Mouse (Mus musculus) kidney, embryonic 14.5 days (tissue): ENCODE results near the gene Amer3. TPM values are rescaled to one million over a fixed set of nuclear protein-coding genes. Genes with fewer than 3 reads are reported as not detected.
A peak's percentile ranks its signal among the peaks of the same experiment; 100 is the strongest.
"Not testable (repeated sequence)": the region's sequence is repeated elsewhere in the genome, so short reads cannot be mapped to it uniquely, and the experiment has no call there.

Experiments used
- ATAC-seq: fragments of 200-750 bp; cut with Nextera tagmentation; 2 replicates; pipeline ENCODE4 v1.8.0; 2017; ENCODE audit warnings: moderate number of reproducible peaks, mild to moderate bottlenecking, moderate TSS enrichment, moderate library complexity; ENCODE audit not compliant: low FRiP score, low TSS enrichment
- H3K27ac ChIP-seq: fragments of 300-500 bp; sonication (generic); 2 replicates; pipeline ENCODE4 v1.5.1; 2014; ENCODE audit warnings: low read depth, mild to moderate bottlenecking, low read length, moderate library complexity, mixed read lengths
- H3K27me3 ChIP-seq: fragments of 300-500 bp; sonication (generic); 2 replicates; pipeline ENCODE4 v1.6.1; 2014; ENCODE audit warnings: mild to moderate bottlenecking, low read length; ENCODE audit not compliant: control insufficient read depth, insufficient read depth
- H3K36me3 ChIP-seq: fragments of 300-500 bp; sonication (generic); 2 replicates; pipeline ENCODE4 v1.6.1; 2014; ENCODE audit warnings: low read length, mixed read lengths; ENCODE audit not compliant: control insufficient read depth, insufficient read depth
- H3K4me1 ChIP-seq: fragments of 300-500 bp; sonication (generic); 2 replicates; pipeline ENCODE4 v1.6.1; 2014; ENCODE audit warnings: low read length, mixed read lengths; ENCODE audit not compliant: control insufficient read depth, insufficient read depth
- H3K4me2 ChIP-seq: fragments of 300-500 bp; sonication (generic); replicated peaks from 2 replicates; pipeline ENCODE4 v1.6.1; 2014; ENCODE audit warnings: low read depth, mild to moderate bottlenecking, low read length
- H3K4me3 ChIP-seq: fragments of 300-500 bp; sonication (generic); 2 replicates; pipeline ENCODE4 v1.5.1; 2014; ENCODE audit warnings: mild to moderate bottlenecking, low read length
- H3K9ac ChIP-seq: fragments of 300-500 bp; sonication (generic); 2 replicates; pipeline ENCODE4 v1.6.1; 2014; ENCODE audit warnings: low read depth, mild to moderate bottlenecking, low read length, moderate library complexity
- H3K9me3 ChIP-seq: fragments of 300-500 bp; sonication (generic); 2 replicates; pipeline ENCODE4 v1.6.1; 2016; ENCODE audit warnings: low read length; ENCODE audit not compliant: control insufficient read depth
- WGBS: fragments of 180-500 bp; shearing (Covaris S2); extraction: QIAGEN DNeasy Blood & Tissue Kit; methylation state at CpG from one replicate; pipeline ENCODE4 v1.1.7; 2014; 5-methylcytosine and 5-hydroxymethylcytosine counted together
- polyA plus RNA-seq: library from polyadenylated mRNA; unstranded; fragments of >200 nt; fragmentation: Nextera tagmentation; extraction: Ambion mirVana; gene quantifications from 2 replicates; pipeline ENCODE4 v1.2.1, GENCODE M21; 2014

Gene Amer3
- polyA plus RNA-seq, result not detected in 2 replicates

DNA sequence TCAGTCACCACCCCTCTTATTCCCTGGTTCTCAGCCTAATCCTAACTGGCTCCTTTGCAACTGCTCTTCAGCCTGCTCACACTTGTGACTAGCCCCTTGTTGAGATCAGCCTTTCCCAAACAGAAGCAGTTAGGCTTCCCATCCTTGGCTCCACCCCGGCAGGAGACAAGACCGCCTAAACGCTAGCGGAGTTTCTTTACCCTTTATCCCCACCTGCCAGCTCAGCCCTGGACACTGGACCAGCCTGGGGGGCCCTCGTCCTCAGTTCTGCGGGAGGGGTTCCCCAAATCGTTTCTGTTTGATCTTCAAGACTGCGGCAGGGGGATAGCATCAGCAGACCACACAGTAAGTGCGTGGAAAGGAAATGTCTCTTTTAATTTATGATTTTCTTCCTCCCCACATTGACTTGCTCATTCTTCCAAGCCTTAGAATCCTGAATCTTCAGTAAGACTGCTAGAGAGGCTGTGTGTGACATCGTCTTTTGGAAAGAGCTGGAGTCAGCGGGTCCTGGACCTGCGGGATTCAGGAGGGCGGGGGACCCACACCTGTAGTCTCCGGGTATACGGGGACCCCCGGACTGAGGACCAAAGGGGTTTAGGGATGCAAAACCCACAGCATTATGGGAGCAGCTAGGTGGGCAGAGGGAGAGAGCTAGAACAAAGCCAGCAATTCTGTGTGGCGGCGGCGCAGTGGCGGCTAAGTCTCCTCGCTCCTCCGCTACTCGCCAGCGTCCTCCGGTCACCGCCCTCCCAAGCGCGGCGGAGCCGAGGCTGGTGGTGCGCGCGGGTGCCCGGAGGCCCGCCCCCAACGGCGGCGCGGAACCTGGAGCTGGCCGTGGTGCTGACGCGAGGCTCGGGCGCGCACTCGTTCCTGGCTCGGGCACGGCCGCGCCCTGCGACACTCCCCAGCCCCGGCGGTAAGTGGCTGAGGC, at the start of gene Amer3:
Amer3 (plus strand) TSS at position 807 of the 931 bp plus-strand sequence.
- Histone ChIP-seq H3K4me1 (peaks cover 6% of the 10 kb centered on the region), H3K9ac (peak within 1 kb of the TSS; percentile 31; the same call in 1 of the 2 replicates), H3K27me3 (peaks cover 19% of the 10 kb centered on the region), H3K4me2 (peak within 1 kb of the TSS; percentile 84), H3K4me3 (peak within 1 kb of the TSS; percentile 40), H3K36me3 (no peaks in the 10 kb centered on the region), H3K9me3 (no peaks in the 10 kb centered on the region), H3K27ac (no peak within 1 kb of the TSS)
- peak; percentile 89 for ATAC-seq
- WGBS, result under 1% methylated on average over 52 of the region's 53 CpGs

DNA sequence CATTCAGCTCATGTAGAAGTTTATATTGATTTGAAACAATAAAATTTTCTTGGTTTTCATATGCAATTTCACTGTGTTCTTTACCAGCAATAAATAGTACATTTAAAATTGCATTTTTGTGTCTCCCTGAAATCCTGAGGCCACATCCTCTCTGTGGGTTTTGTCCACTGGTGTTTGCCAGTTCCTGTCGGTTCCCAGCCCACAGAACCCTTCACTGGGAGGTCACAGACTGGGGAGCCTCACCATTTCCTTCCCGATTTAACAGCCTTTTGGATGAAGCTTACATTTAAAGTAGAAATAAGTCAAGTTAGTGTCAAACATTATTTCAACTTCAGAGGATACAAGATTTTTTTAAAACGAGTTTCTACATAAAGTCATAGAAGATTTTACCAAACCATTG, 44.9 kb upstream of the Amer3 start:
- not testable (repeated sequence) for H3K4me3 ChIP-seq, H3K27ac ChIP-seq, ATAC-seq, H3K36me3 ChIP-seq, H3K4me2 ChIP-seq, H3K4me1 ChIP-seq, H3K9me3 ChIP-seq, H3K9ac ChIP-seq
- peaks cover 26% of the 10 kb centered on the region for H3K27me3 ChIP-seq
- WGBS, result 54% methylated on average over 3 of the region's 3 CpGs

DNA sequence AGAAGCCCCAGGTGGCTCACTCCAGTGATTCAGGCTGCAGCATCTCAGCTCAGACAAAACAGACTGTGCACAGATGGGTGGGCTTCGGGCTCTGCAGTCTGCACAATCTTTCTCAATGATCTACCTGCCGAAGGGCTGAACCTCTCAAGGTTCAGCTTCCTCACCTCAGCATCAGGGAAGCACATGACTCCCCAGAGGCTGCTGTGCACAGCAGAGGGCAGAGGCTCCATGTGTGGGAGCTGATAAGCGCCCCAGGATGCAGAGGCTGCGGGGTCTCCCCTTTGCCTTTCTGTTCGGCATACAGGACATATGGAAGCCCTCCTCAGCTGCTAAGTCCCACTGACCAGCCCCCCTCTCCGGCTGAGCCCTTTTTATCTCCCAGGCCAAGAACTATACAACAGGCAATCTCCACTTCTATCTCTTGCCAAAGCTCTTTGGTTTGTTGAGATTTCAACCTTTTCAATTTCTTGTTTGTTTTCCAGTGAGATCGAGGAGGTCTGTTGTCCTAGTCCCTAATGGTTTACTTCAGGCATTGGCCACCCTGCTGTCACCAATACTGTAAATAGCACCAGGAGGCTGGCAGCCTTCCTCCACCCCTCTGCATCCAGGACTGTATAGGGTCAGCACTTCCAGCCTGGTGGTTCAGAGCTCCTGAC, 44.3 kb upstream of the Amer3 start, which contains the start of gene Cfc1:
Cfc1 (plus strand) TSS at position 606 of the 656 bp plus-strand sequence.
- peak within 1 kb of the TSS; percentile 17 for H3K4me3 ChIP-seq
- 36% methylated on average over 7 of the region's 7 CpGs for WGBS
- not testable (repeated sequence) for H3K4me1 ChIP-seq

DNA sequence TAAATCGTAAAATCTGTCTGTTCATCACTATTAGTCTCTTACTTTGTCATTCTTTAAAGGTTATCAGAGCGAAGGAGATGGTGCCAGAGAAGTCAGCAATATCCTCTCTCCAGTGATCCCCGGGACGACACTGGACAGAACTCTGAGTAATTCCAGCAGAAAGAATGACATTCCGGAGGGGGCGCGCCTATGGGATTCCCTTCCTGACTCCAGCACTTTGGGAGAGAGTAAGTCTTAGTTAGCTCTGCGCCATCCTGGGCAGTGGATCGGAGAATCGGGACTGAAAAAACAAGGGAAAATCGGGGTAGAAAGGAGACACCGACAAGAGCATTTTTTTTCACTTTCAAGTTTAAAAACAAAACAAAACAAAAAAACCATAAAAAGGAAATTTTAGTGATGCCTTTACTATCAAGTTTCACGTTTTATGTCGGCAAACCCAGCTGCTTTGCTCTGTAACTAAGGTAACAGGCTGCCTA, 43.1 kb upstream of the Amer3 start:
- peak overlapping the region; percentile 41 for H3K4me2 ChIP-seq
- H3K9ac ChIP-seq, result no peak overlapping the region
- H3K9me3 ChIP-seq, result no peaks in the 10 kb centered on the region
- no peak for ATAC-seq
- H3K36me3 ChIP-seq, result no peaks in the 10 kb centered on the region
- H3K4me3 ChIP-seq, result peak overlapping the region; percentile 17
- no peaks in the 10 kb centered on the region for H3K4me1 ChIP-seq
- under 1% methylated on average over 14 of the region's 14 CpGs for WGBS
- peaks cover 26% of the 10 kb centered on the region for H3K27me3 ChIP-seq
- H3K27ac ChIP-seq, result no peak overlapping the region

More for the DNA sequence above, 44.3 kb upstream of the Amer3 start, which contains the start of gene Cfc1:
- ATAC-seq, H3K27ac ChIP-seq, H3K9ac ChIP-seq, H3K9me3 ChIP-seq, H3K36me3 ChIP-seq: not testable (repeated sequence)
- H3K4me2 ChIP-seq, result peak within 1 kb of the TSS; percentile 41
- peaks cover 26% of the 10 kb centered on the region for H3K27me3 ChIP-seq

DNA sequence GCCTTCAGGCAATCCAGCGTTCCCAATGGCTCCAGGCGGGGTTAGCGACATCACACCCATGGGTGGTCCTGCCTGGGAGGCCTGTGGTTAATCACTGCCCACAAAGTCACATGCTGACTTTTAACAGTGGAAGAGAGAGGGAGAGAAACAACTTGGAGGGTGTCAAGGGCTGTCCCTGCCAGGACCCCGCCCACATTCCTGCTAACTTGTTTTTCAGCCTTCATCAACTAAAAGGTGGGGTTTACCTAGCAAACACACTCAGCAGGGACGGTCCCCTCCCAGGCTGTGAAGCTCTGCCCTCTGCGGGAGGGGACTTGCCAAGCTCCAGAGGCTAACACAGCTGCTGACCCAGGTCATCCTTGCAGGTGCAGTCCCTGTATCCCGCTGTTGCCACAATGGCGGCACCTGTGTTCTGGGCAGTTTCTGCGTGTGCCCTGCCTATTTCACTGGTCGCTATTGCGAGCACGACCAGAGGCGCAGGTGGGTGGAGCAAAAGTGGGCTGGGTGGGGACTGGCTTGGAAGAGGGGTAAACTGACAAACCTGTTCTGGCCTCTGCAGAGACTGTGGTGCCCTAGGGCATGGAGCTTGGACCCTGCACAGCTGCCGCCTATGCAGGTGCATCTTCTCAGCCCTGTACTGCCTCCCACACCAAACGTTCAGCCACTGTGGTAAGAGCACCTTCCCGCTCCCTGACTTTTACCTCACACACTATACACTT, 42.5 kb upstream of the Amer3 start:
- WGBS, result 4% methylated on average over 16 of the region's 16 CpGs
- H3K4me2 ChIP-seq, result peak overlapping the region; percentile 41
- H3K4me3 ChIP-seq, result peak overlapping the region; percentile 17

DNA sequence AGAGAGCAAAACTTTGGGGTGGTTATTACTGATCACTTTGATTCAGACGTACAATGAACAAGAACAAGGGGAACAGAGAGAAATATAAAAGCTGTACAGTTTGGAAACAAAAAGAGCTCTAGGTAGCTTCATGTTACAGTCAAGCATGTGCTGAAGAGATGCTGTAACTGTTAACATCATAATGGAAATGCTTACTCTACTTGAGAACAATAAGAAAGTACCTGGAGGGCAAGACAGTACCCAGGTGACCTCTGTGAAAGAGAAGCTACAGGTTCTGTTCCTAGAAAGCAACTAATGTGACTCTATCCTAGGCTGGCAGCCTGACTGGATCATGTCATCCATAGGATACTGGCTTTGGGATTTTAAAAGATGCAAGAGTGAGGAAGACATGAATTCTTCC, 32.4 kb upstream of the Amer3 start:
- WGBS, result 76% methylated on average over 1 of the region's 1 CpGs
- ATAC-seq, result no peak

More for the DNA sequence above, 42.5 kb upstream of the Amer3 start:
- peaks cover 26% of the 10 kb centered on the region for H3K27me3 ChIP-seq
- peak; percentile 68 for ATAC-seq
- H3K9me3 ChIP-seq, result no peaks in the 10 kb centered on the region
- H3K4me1 ChIP-seq, result no peaks in the 10 kb centered on the region
- H3K36me3 ChIP-seq, result no peaks in the 10 kb centered on the region
- H3K9ac ChIP-seq, result no peak overlapping the region
- H3K27ac ChIP-seq, result no peak overlapping the region

DNA sequence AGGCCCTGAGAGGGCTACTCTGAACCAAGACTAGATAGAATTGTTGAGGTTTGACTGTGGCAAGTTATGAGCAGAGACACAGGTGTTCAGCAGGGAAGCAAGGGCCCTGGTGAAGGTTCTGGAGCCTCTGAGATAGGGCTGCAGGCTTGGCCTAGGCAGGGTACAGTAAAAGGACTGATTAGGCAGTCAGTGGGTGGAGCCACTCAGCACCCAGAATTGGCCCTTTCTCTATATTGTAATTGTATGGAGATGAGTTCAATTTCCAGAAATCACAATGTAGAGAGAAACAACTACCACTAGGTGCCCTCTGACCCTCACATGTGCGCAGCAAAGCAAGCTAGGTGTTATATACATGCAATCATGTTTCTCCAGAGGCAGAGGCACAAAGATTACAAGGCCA, 25.8 kb upstream of the Amer3 start:
- no peak overlapping the region for H3K27ac ChIP-seq
- no peaks in the 10 kb centered on the region for H3K36me3 ChIP-seq
- WGBS, result 95% methylated on average over 1 of the region's 1 CpGs
- no peaks in the 10 kb centered on the region for H3K27me3 ChIP-seq
- ATAC-seq, result no peak
- H3K4me2 ChIP-seq, result no peak overlapping the region
- H3K9me3 ChIP-seq, result no peaks in the 10 kb centered on the region
- no peak overlapping the region for H3K9ac ChIP-seq
- no peaks in the 10 kb centered on the region for H3K4me1 ChIP-seq
- H3K4me3 ChIP-seq, result no peak overlapping the region

More for the DNA sequence above, 32.4 kb upstream of the Amer3 start:
- Histone ChIP-seq H3K4me2 (no peak overlapping the region), H3K4me3 (no peak overlapping the region), H3K27ac (no peak overlapping the region), H3K9ac (no peak overlapping the region), H3K4me1 (no peaks in the 10 kb centered on the region), H3K36me3 (no peaks in the 10 kb centered on the region), H3K27me3 (no peaks in the 10 kb centered on the region), H3K9me3 (no peaks in the 10 kb centered on the region)

DNA sequence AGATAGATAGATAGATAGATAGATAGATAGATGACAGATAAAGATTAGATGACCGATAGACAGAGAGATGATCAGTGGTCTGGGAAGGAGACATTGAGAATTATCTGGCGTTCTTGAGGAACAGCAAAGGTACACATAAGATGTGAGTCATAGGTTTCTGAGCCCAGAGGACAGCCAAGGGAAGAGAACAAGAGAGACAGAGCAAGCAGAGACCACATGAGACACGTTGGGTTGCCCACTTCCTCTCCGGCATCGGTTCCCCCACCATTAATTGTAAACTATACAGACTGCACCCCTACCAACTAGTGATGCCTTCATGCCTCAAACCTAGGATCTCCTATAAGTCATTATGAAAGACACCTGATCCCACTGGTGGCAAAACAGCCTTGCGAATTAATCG, 25.2 kb upstream of the Amer3 start:
- WGBS, result 89% methylated on average over 7 of the region's 7 CpGs
- Histone ChIP-seq H3K36me3 (no peaks in the 10 kb centered on the region), H3K9me3 (no peaks in the 10 kb centered on the region), H3K9ac (no peak overlapping the region), H3K27ac (no peak overlapping the region), H3K27me3 (no peaks in the 10 kb centered on the region), H3K4me1 (no peaks in the 10 kb centered on the region), H3K4me3 (no peak overlapping the region), H3K4me2 (no peak overlapping the region)
- ATAC-seq, result no peak
